Mouse (Mus musculus): Measurements from ENCODE around the gene Lrrc20. TPM values are rescaled to one million over a fixed set of nuclear protein-coding genes. Genes with fewer than 3 reads are reported as not detected.

The Lrrc20 gene
- polyA plus RNA-seq, 1 experiment = 11.8 TPM

DNA sequence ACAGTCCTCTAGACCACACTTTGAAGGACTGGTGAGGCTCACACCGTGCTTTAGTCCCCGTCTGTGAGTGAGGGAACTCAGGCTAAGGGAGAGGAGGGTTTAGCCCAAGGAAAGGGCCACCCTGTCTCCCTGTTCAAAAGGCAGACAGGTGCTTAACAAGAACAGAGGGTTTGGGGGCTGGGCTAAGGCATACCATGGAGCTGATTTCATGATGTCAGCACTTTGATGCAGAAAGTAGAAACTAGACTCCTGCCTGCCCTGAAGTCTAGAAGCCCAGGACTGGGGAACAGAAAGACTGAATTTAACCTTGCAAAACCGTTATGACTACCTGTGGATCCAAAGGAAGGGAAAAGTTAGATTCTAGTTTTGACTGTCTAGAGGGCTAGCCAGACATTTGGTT is 18.4 kb upstream of the Lrrc20 start:
- TF ChIP-seq MYOD1 (IDR thresholded peaks at IDR 0.05; ENCODE audit: control insufficient read depth, insufficient read length, low read depth) = no peak
- TF ChIP-seq MYOG (IDR thresholded peaks at IDR 0.05; ENCODE audit: control insufficient read depth, extremely low read depth, insufficient read length) = no peak
- no peak for TF ChIP-seq MAX (IDR thresholded peaks at IDR 0.05)
- TF ChIP-seq USF1 (IDR thresholded peaks at IDR 0.05; ENCODE audit: low read depth) = no peak
- TF ChIP-seq FOSL1 (IDR thresholded peaks at IDR 0.05; ENCODE audit: insufficient read depth, low read length, poor library complexity, severe bottlenecking) = no peak
- no peak for TF ChIP-seq CEBPB (IDR thresholded peaks at IDR 0.05; ENCODE audit: low read depth)
- TF ChIP-seq CTCF (IDR thresholded peaks at IDR 0.05; ENCODE audit: control insufficient read depth, insufficient read depth, insufficient read length) = no peak
- Histone ChIP-seq H3K79me2 (ENCODE audit: control insufficient read depth, insufficient read depth) (peaks cover 3% of the 10 kb centered on the region), H3ac (ENCODE audit: control insufficient read depth, insufficient read length, low read depth) (no peak overlapping the region), H3K27me3 (ENCODE audit: control insufficient read depth, insufficient read depth, insufficient read length) (no peaks in the 10 kb centered on the region), H3K4me3 (ENCODE audit: insufficient read depth, poor library complexity, severe bottlenecking) (no peak overlapping the region), H3K36me3 (ENCODE audit: control insufficient read depth, insufficient read depth) (no peaks in the 10 kb centered on the region), H3K79me3 (ENCODE audit: low read depth) (peaks cover 2% of the 10 kb centered on the region)

GRCm38 (mm10) chr10:61465009-61465408 is 10.6 kb upstream of the Lrrc20 start:
- Histone ChIP-seq H3K79me3 (ENCODE audit: low read depth) (no peaks in the 10 kb centered on the region), H3K36me3 (ENCODE audit: control insufficient read depth, insufficient read depth) (no peaks in the 10 kb centered on the region), H3K27me3 (ENCODE audit: control insufficient read depth, insufficient read depth, insufficient read length) (no peaks in the 10 kb centered on the region), H3K79me2 (ENCODE audit: control insufficient read depth, insufficient read depth) (no peaks in the 10 kb centered on the region), H3K4me3 (ENCODE audit: insufficient read depth, poor library complexity, severe bottlenecking) (no peak overlapping the region), H3ac (ENCODE audit: control insufficient read depth, insufficient read length, low read depth) (no peak overlapping the region)
- TF ChIP-seq MYOD1 (IDR thresholded peaks at IDR 0.05; ENCODE audit: control insufficient read depth, insufficient read length, low read depth) (no peak), MYOG (IDR thresholded peaks at IDR 0.05; ENCODE audit: control insufficient read depth, extremely low read depth, insufficient read length) (no peak), CEBPB (IDR thresholded peaks at IDR 0.05; ENCODE audit: low read depth) (no peak), USF1 (IDR thresholded peaks at IDR 0.05; ENCODE audit: low read depth) (no peak), CTCF (IDR thresholded peaks at IDR 0.05; ENCODE audit: control insufficient read depth, insufficient read depth, insufficient read length) (no peak)

DNA sequence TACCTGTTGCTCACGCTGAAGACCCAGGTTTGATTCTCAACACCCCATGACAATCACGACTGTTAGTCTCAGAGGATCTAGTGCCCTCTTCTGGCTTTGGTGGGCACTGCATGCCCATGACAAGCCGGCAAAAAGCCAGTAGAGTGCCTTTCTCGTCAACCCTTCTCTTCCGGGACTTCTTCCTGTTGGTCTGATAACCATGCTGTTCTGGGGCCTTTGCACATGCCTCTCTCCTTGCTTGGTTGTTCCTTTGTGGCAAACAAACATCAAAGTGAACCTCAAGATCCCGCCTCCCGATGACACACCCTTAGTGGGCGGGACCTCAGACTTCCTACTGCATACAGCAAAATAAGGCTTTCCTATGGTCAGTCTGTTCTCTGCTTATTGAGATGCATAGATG is 9.4 kb upstream of the Lrrc20 start:
- Histone ChIP-seq H3K36me3 (ENCODE audit: control insufficient read depth, insufficient read depth) (no peaks in the 10 kb centered on the region), H3K4me3 (ENCODE audit: insufficient read depth, poor library complexity, severe bottlenecking) (no peak overlapping the region), H3ac (ENCODE audit: control insufficient read depth, insufficient read length, low read depth) (no peak overlapping the region), H3K79me2 (ENCODE audit: control insufficient read depth, insufficient read depth) (no peaks in the 10 kb centered on the region), H3K79me3 (ENCODE audit: low read depth) (no peaks in the 10 kb centered on the region), H3K27me3 (ENCODE audit: control insufficient read depth, insufficient read depth, insufficient read length) (no peaks in the 10 kb centered on the region)
- peak; percentile 1 for TF ChIP-seq CTCF (IDR thresholded peaks at IDR 0.05; ENCODE audit: control insufficient read depth, insufficient read depth, insufficient read length)
- no peak for TF ChIP-seq MYOD1 (IDR thresholded peaks at IDR 0.05; ENCODE audit: control insufficient read depth, insufficient read length, low read depth)

- Histone ChIP-seq H3ac (ENCODE audit: control insufficient read depth, insufficient read length, low read depth) (no peak overlapping the region), H3K4me3 (ENCODE audit: insufficient read depth, poor library complexity, severe bottlenecking) (no peak overlapping the region), H3K27me3 (ENCODE audit: control insufficient read depth, insufficient read depth, insufficient read length) (no peaks in the 10 kb centered on the region), H3K79me3 (ENCODE audit: low read depth) (no peaks in the 10 kb centered on the region), H3K79me2 (ENCODE audit: control insufficient read depth, insufficient read depth) (no peaks in the 10 kb centered on the region), H3K36me3 (ENCODE audit: control insufficient read depth, insufficient read depth) (no peaks in the 10 kb centered on the region)
- TF ChIP-seq USF1 (IDR thresholded peaks at IDR 0.05; ENCODE audit: low read depth) (no peak), CTCF (IDR thresholded peaks at IDR 0.05; ENCODE audit: control insufficient read depth, insufficient read depth, insufficient read length) (peak; percentile 46), MYOD1 (IDR thresholded peaks at IDR 0.05; ENCODE audit: control insufficient read depth, insufficient read length, low read depth) (no peak), FOSL1 (IDR thresholded peaks at IDR 0.05; ENCODE audit: insufficient read depth, low read length, poor library complexity, severe bottlenecking) (no peak), CEBPB (IDR thresholded peaks at IDR 0.05; ENCODE audit: low read depth) (no peak)
Observed at GRCm38 (mm10) chr10:61466873-61467272, 8.7 kb upstream of the Lrrc20 start.

DNA sequence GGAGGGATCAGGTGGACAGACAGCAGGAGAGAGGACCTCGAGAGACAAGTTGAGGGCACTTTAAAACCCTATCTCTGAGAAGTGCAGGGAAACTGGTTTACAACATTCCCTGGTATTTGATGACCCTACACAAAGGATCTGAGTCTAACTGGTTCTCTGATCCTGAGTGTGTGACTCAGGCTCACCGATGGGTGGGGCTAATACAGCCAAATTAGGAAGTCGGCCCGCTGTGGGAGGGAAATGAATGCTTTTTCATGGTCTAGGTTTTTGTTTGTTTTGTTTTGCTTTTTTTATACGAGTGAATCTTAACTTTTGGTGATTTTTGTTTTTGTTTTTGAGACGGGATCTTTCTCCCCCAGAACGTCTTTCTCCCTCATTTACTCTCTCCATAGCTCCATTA is 6.7 kb upstream of the Lrrc20 start:
- Histone ChIP-seq H3K27me3 (ENCODE audit: control insufficient read depth, insufficient read depth, insufficient read length) (no peaks in the 10 kb centered on the region), H3K79me3 (ENCODE audit: low read depth) (no peaks in the 10 kb centered on the region), H3K79me2 (ENCODE audit: control insufficient read depth, insufficient read depth) (no peaks in the 10 kb centered on the region), H3K4me3 (ENCODE audit: insufficient read depth, poor library complexity, severe bottlenecking) (no peak overlapping the region), H3K36me3 (ENCODE audit: control insufficient read depth, insufficient read depth) (no peaks in the 10 kb centered on the region), H3ac (ENCODE audit: control insufficient read depth, insufficient read length, low read depth) (no peak overlapping the region)
- TF ChIP-seq CEBPB (IDR thresholded peaks at IDR 0.05; ENCODE audit: low read depth) = no peak
- no peak for TF ChIP-seq MAX (IDR thresholded peaks at IDR 0.05)
- no peak for TF ChIP-seq USF1 (IDR thresholded peaks at IDR 0.05; ENCODE audit: low read depth)
- no peak for TF ChIP-seq MYOG (IDR thresholded peaks at IDR 0.05; ENCODE audit: control insufficient read depth, extremely low read depth, insufficient read length)
- TF ChIP-seq CTCF (IDR thresholded peaks at IDR 0.05; ENCODE audit: control insufficient read depth, insufficient read depth, insufficient read length) = no peak
- TF ChIP-seq FOSL1 (IDR thresholded peaks at IDR 0.05; ENCODE audit: insufficient read depth, low read length, poor library complexity, severe bottlenecking) = no peak
- no peak for TF ChIP-seq MYOD1 (IDR thresholded peaks at IDR 0.05; ENCODE audit: control insufficient read depth, insufficient read length, low read depth)

GRCm38 (mm10) chr10:61473640-61474039 is 2.0 kb upstream of the Lrrc20 start:
- no peak overlapping the region for H3ac ChIP-seq (ENCODE audit: control insufficient read depth, insufficient read length, low read depth)
- TF ChIP-seq FOSL1 (IDR thresholded peaks at IDR 0.05; ENCODE audit: insufficient read depth, low read length, poor library complexity, severe bottlenecking) (no peak), MAX (IDR thresholded peaks at IDR 0.05) (no peak), MYOG (IDR thresholded peaks at IDR 0.05; ENCODE audit: control insufficient read depth, extremely low read depth, insufficient read length) (no peak), CEBPB (IDR thresholded peaks at IDR 0.05; ENCODE audit: low read depth) (no peak), CTCF (IDR thresholded peaks at IDR 0.05; ENCODE audit: control insufficient read depth, insufficient read depth, insufficient read length) (no peak), MYOD1 (IDR thresholded peaks at IDR 0.05; ENCODE audit: control insufficient read depth, insufficient read length, low read depth) (no peak), USF1 (IDR thresholded peaks at IDR 0.05; ENCODE audit: low read depth) (no peak)
- H3K36me3 ChIP-seq (ENCODE audit: control insufficient read depth, insufficient read depth) = no peaks in the 10 kb centered on the region
- H3K4me3 ChIP-seq (ENCODE audit: insufficient read depth, poor library complexity, severe bottlenecking) = no peak overlapping the region
- H3K27me3 ChIP-seq (ENCODE audit: control insufficient read depth, insufficient read depth, insufficient read length) = no peaks in the 10 kb centered on the region
- peaks cover 1% of the 10 kb centered on the region for H3K79me3 ChIP-seq (ENCODE audit: low read depth)
- H3K79me2 ChIP-seq (ENCODE audit: control insufficient read depth, insufficient read depth) = peaks cover 18% of the 10 kb centered on the region
